Mouse (Mus musculus): ENCODE results near the gene Ikzf1. TPM values are rescaled to one million over a fixed set of nuclear protein-coding genes. Genes with fewer than 3 reads are reported as not detected.

Gene Ikzf1
- polyA plus RNA-seq, 1 experiment from 2014 or later, result 12.5 TPM

- Histone ChIP-seq H3K9me3 (ENCODE audit: low read length) (no peaks in the 10 kb centered on the region), H3K4me3 (ENCODE audit: low read depth, low read length) (peak overlapping the region; percentile 74), H3K4me1 (ENCODE audit: insufficient read depth) (peaks cover 24% of the 10 kb centered on the region), H3K9ac (replicated peaks) (peak overlapping the region; percentile 66), H3K36me3 (replicated peaks; ENCODE audit: insufficient read depth, low read length) (no peaks in the 10 kb centered on the region), H3K27me3 (ENCODE audit: insufficient read depth, low read length) (peaks cover 21% of the 10 kb centered on the region; the same call in 1 of the 2 replicates), H3K4me2 (ENCODE audit: low read depth, low read length) (peak overlapping the region; percentile 84), H3K27ac (ENCODE audit: low read depth) (peak overlapping the region; percentile 87)
- WGBS (ENCODE audit: insufficient replicate concordance), result 37% methylated on average over 8 of the region's 8 CpGs
- DNase-seq, result no peak
- no peak for TF ChIP-seq CTCF (IDR thresholded peaks at IDR 0.05; ENCODE audit: low read depth)
- no peak for TF ChIP-seq EP300 (IDR thresholded peaks at IDR 0.05; ENCODE audit: low read depth)
- ATAC-seq, result no peak
Observed at GRCm38 (mm10) chr11:11687551-11688185, 2.9 kb downstream of the Ikzf1 start.

- WGBS (ENCODE audit: insufficient replicate concordance), result 30% methylated on average over 6 of the region's 6 CpGs
- Histone ChIP-seq H3K36me3 (replicated peaks; ENCODE audit: insufficient read depth, low read length) (no peaks in the 10 kb centered on the region), H3K27me3 (ENCODE audit: insufficient read depth, low read length) (peaks cover 20% of the 10 kb centered on the region; the same call in 1 of the 2 replicates), H3K4me1 (ENCODE audit: insufficient read depth) (peaks cover 32% of the 10 kb centered on the region), H3K27ac (ENCODE audit: low read depth) (peak overlapping the region; percentile 87), H3K4me3 (ENCODE audit: low read depth, low read length) (peak overlapping the region; percentile 74), H3K9ac (replicated peaks) (peak overlapping the region; percentile 66), H3K4me2 (ENCODE audit: low read depth, low read length) (peak overlapping the region; percentile 84), H3K9me3 (ENCODE audit: low read length) (no peaks in the 10 kb centered on the region)
- ATAC-seq, result no peak
- no peak for DNase-seq
- no peak for TF ChIP-seq EP300 (IDR thresholded peaks at IDR 0.05; ENCODE audit: low read depth)
- no peak for TF ChIP-seq CTCF (IDR thresholded peaks at IDR 0.05; ENCODE audit: low read depth)
Observed at GRCm38 (mm10) chr11:11688766-11689330, 4.0 kb downstream of the Ikzf1 start.

GRCm38 (mm10) chr11:11689701-11690058 lies 4.9 kb downstream of the Ikzf1 start:
- peak overlapping the region; percentile 87 for H3K27ac ChIP-seq (ENCODE audit: low read depth)
- peak overlapping the region; percentile 84 for H3K4me2 ChIP-seq (ENCODE audit: low read depth, low read length)
- no peak for TF ChIP-seq CTCF (IDR thresholded peaks at IDR 0.05; ENCODE audit: low read depth)
- no peak for TF ChIP-seq EP300 (IDR thresholded peaks at IDR 0.05; ENCODE audit: low read depth)
- peaks cover 15% of the 10 kb centered on the region; the same call in 1 of the 2 replicates for H3K27me3 ChIP-seq (ENCODE audit: insufficient read depth, low read length)
- H3K4me1 ChIP-seq (ENCODE audit: insufficient read depth), result peaks cover 32% of the 10 kb centered on the region
- H3K4me3 ChIP-seq (ENCODE audit: low read depth, low read length), result peak overlapping the region; percentile 74
- no peaks in the 10 kb centered on the region for H3K9me3 ChIP-seq (ENCODE audit: low read length)
- peak overlapping the region; percentile 49 for H3K9ac ChIP-seq (replicated peaks)
- ATAC-seq (no peak), DNase-seq (no peak)
- no peaks in the 10 kb centered on the region for H3K36me3 ChIP-seq (replicated peaks; ENCODE audit: insufficient read depth, low read length)

- H3K4me1 ChIP-seq (ENCODE audit: insufficient read depth), result peaks cover 34% of the 10 kb centered on the region
- TF ChIP-seq EP300 (IDR thresholded peaks at IDR 0.05; ENCODE audit: low read depth) (no peak), CTCF (IDR thresholded peaks at IDR 0.05; ENCODE audit: low read depth) (no peak)
- peak overlapping the region; percentile 87 for H3K27ac ChIP-seq (ENCODE audit: low read depth)
- H3K27me3 ChIP-seq (ENCODE audit: insufficient read depth, low read length), result peaks cover 9% of the 10 kb centered on the region; the same call in 1 of the 2 replicates
- peak overlapping the region; percentile 84 for H3K4me2 ChIP-seq (ENCODE audit: low read depth, low read length)
- no peak for DNase-seq
- peak overlapping the region; percentile 49 for H3K9ac ChIP-seq (replicated peaks)
- H3K4me3 ChIP-seq (ENCODE audit: low read depth, low read length), result peak overlapping the region; percentile 74
- no peak for ATAC-seq
- 40% methylated on average over 11 of the region's 11 CpGs for WGBS (ENCODE audit: insufficient replicate concordance)
- H3K9me3 ChIP-seq (ENCODE audit: low read length), result no peaks in the 10 kb centered on the region
- H3K36me3 ChIP-seq (replicated peaks; ENCODE audit: insufficient read depth, low read length), result no peaks in the 10 kb centered on the region
Observed at GRCm38 (mm10) chr11:11690059-11690844, 5.4 kb downstream of the Ikzf1 start.

- no peak for DNase-seq
- no peaks in the 10 kb centered on the region for H3K9me3 ChIP-seq (ENCODE audit: low read length)
- H3K4me1 ChIP-seq (ENCODE audit: insufficient read depth), result peaks cover 38% of the 10 kb centered on the region
- WGBS (ENCODE audit: insufficient replicate concordance), result 57% methylated on average over 8 of the region's 8 CpGs
- peak overlapping the region; percentile 87 for H3K27ac ChIP-seq (ENCODE audit: low read depth)
- peak overlapping the region; percentile 39; the same call in 1 of the 2 replicates for H3K9ac ChIP-seq (replicated peaks)
- H3K4me3 ChIP-seq (ENCODE audit: low read depth, low read length), result peak overlapping the region; percentile 74
- no peak for ATAC-seq
- H3K4me2 ChIP-seq (ENCODE audit: low read depth, low read length), result peak overlapping the region; percentile 84
- peaks cover 9% of the 10 kb centered on the region; the same call in 1 of the 2 replicates for H3K27me3 ChIP-seq (ENCODE audit: insufficient read depth, low read length)
- TF ChIP-seq EP300 (IDR thresholded peaks at IDR 0.05; ENCODE audit: low read depth), result no peak
- no peak for TF ChIP-seq CTCF (IDR thresholded peaks at IDR 0.05; ENCODE audit: low read depth)
- no peaks in the 10 kb centered on the region for H3K36me3 ChIP-seq (replicated peaks; ENCODE audit: insufficient read depth, low read length)
Observed at GRCm38 (mm10) chr11:11690845-11691196, 6.0 kb downstream of the Ikzf1 start.
